Mouse (Mus musculus): ENCODE data around the gene Fbln7. TPM values are rescaled to one million over a fixed set of nuclear protein-coding genes. Genes with fewer than 3 reads are reported as not detected.

Gene Fbln7
- total RNA-seq (2021) = 1 to 10 TPM; 2.2 to 4.3 TPM
- long read RNA-seq, experiment 1, transcript Fbln7-201 (8 exons, 2,905 nt) = major isoform, 13 of 15 reads
- long read RNA-seq, experiment 1, partial matches to known transcripts = 0 of 15 reads
- long read RNA-seq, experiment 1, other reads (novel, unspliced or antisense) = 2 of 15 reads
- long read RNA-seq, experiment 2, partial matches to known transcripts = 0 of 1 reads
- long read RNA-seq, experiment 2, other reads (novel, unspliced or antisense) = 0 of 1 reads

GRCm38 (mm10) chr2:128862636-128863035 lies at the start of gene Fbln7:
Gene Fbln7 (plus strand): TSS chr2:128862981.
- intact Hi-C loops (cut with DNase I) = no loop called here
- no peak for TF ChIP-seq CTCF (IDR thresholded peaks at IDR 0.05)
- peak within 1 kb of the TSS; percentile 73 for H3K4me3 ChIP-seq
- DNase-seq = no peak
- peak within 1 kb of the TSS; percentile 51 for H3K27ac ChIP-seq

- intact Hi-C loops (cut with DNase I) = loop anchor here (5.0 kb wide), 1 partner anchor 69 kb away; no protein-coding TSS in a partner anchor
Observed at GRCm38 (mm10) chr2:128816311-128816710, 46.5 kb upstream of the Fbln7 start.

GRCm38 (mm10) chr2:128816916-128817315 lies 45.9 kb upstream of the Fbln7 start:
- intact Hi-C loops (cut with DNase I) = loop anchor here (1.0 to 5.0 kb wide), 2 partner anchors 70 to 119 kb away; partner anchors contain the start of gene Mertk
- Histone ChIP-seq H3K4me3 (peak overlapping the region; percentile 98), H3K27ac (peak overlapping the region; percentile 93)
- no peak for TF ChIP-seq CTCF (IDR thresholded peaks at IDR 0.05)
- DNase-seq = no peak

More at GRCm38 (mm10) chr2:128816311-128816710, 46.5 kb upstream of the Fbln7 start:
- Histone ChIP-seq H3K27ac (no peak overlapping the region), H3K4me3 (no peak overlapping the region)
- no peak for DNase-seq
- no peak for TF ChIP-seq CTCF (IDR thresholded peaks at IDR 0.05)

- DNase-seq = no peak
- intact Hi-C loops (cut with DNase I) = loop anchor here (1.0 to 5.0 kb wide), 2 partner anchors 70 to 119 kb away; partner anchors contain the start of gene Mertk
- Histone ChIP-seq H3K4me3 (peak overlapping the region; percentile 98), H3K27ac (peak overlapping the region; percentile 93)
- peak; percentile 88 for TF ChIP-seq CTCF (IDR thresholded peaks at IDR 0.05)
Observed at GRCm38 (mm10) chr2:128817387-128817785, 45.4 kb upstream of the Fbln7 start.

GRCm38 (mm10) chr2:128817786-128818681 lies 44.7 kb upstream of the Fbln7 start, which contains the start of gene Tmem87b:
Gene Tmem87b (plus strand): TSS chr2:128818118.
- Histone ChIP-seq H3K4me3 (peak within 1 kb of the TSS; percentile 98), H3K27ac (peak within 1 kb of the TSS; percentile 93)
- peak; percentile 97 for DNase-seq
- TF ChIP-seq CTCF (IDR thresholded peaks at IDR 0.05) = peak; percentile 1; the same call in 1 of the 2 replicates
- intact Hi-C loops (cut with DNase I) = loop anchor here (1.0 to 5.0 kb wide), 2 partner anchors 71 to 120 kb away; partner anchors contain the start of gene Mertk

GRCm38 (mm10) chr2:128818956-128819643 lies 43.7 kb upstream of the Fbln7 start:
- no peak for TF ChIP-seq CTCF (IDR thresholded peaks at IDR 0.05)
- Histone ChIP-seq H3K27ac (peak overlapping the region; percentile 93), H3K4me3 (peak overlapping the region; percentile 98)
- intact Hi-C loops (cut with DNase I) = loop anchor here (5.0 kb wide), 1 partner anchor 72 kb away; no protein-coding TSS in a partner anchor
- peak; percentile 26 for DNase-seq

GRCm38 (mm10) chr2:128820631-128821030 lies 42.1 kb upstream of the Fbln7 start:
- TF ChIP-seq CTCF (IDR thresholded peaks at IDR 0.05) = no peak
- intact Hi-C loops (cut with DNase I) = no loop called here
- H3K27ac ChIP-seq = no peak overlapping the region
- H3K4me3 ChIP-seq = no peak overlapping the region
- DNase-seq = no peak

GRCm38 (mm10) chr2:128823893-128824292 lies 38.9 kb upstream of the Fbln7 start:
- Histone ChIP-seq H3K4me3 (no peak overlapping the region), H3K27ac (no peak overlapping the region)
- no peak for DNase-seq
- intact Hi-C loops (cut with DNase I) = no loop called here
- no peak for TF ChIP-seq CTCF (IDR thresholded peaks at IDR 0.05)

- DNase-seq = no peak
- H3K27ac ChIP-seq = no peak overlapping the region
- no peak overlapping the region for H3K4me3 ChIP-seq
- TF ChIP-seq CTCF (IDR thresholded peaks at IDR 0.05) = no peak
- intact Hi-C loops (cut with DNase I) = no loop called here
Observed at GRCm38 (mm10) chr2:128827787-128828186, 35.0 kb upstream of the Fbln7 start.

- no peak overlapping the region for H3K4me3 ChIP-seq
- TF ChIP-seq CTCF (IDR thresholded peaks at IDR 0.05) = no peak
- no peak overlapping the region for H3K27ac ChIP-seq
- DNase-seq = no peak
- intact Hi-C loops (cut with DNase I) = no loop called here
Observed at GRCm38 (mm10) chr2:128832611-128833010, 30.2 kb upstream of the Fbln7 start.

GRCm38 (mm10) chr2:128833035-128833434 lies 29.7 kb upstream of the Fbln7 start:
- H3K4me3 ChIP-seq = no peak overlapping the region
- no peak overlapping the region for H3K27ac ChIP-seq
- no peak for TF ChIP-seq CTCF (IDR thresholded peaks at IDR 0.05)
- intact Hi-C loops (cut with DNase I) = no loop called here
- no peak for DNase-seq

GRCm38 (mm10) chr2:128833435-128833834 lies 29.3 kb upstream of the Fbln7 start:
- Histone ChIP-seq H3K27ac (no peak overlapping the region), H3K4me3 (no peak overlapping the region)
- intact Hi-C loops (cut with DNase I) = no loop called here
- no peak for DNase-seq
- no peak for TF ChIP-seq CTCF (IDR thresholded peaks at IDR 0.05)

All from gastrocnemius, adult 2 months (tissue).